Mouse (Mus musculus): ENCODE results near the gene Aifm3. TPM values are rescaled to one million over a fixed set of nuclear protein-coding genes. Genes with fewer than 3 reads are reported as not detected.

Gene Aifm3
- polyA plus RNA-seq, 1 experiment from 2014 or later, result 0.55 TPM

- no peak overlapping the region for H3K4me3 ChIP-seq (replicated peaks)
- no peak for ATAC-seq (ENCODE audit: insufficient number of reproducible peaks, insufficient read depth, low FRiP score, low TSS enrichment, low read depth)
- no peak overlapping the region for H3K4me2 ChIP-seq
- peaks cover 84% of the 10 kb centered on the region for H3K36me3 ChIP-seq
- WGBS, result 94% methylated on average over 6 of the region's 6 CpGs
- no peak overlapping the region for H3K27ac ChIP-seq
- no peaks in the 10 kb centered on the region for H3K27me3 ChIP-seq
- no peak overlapping the region for H3K9ac ChIP-seq (replicated peaks)
- no peaks in the 10 kb centered on the region for H3K9me3 ChIP-seq
- H3K4me1 ChIP-seq (replicated peaks), result peaks cover 14% of the 10 kb centered on the region
Measured at GRCm38 (mm10) chr16:17526223-17526622, 36.8 kb downstream of the Aifm3 start.

GRCm38 (mm10) chr16:17527606-17528005 is 38.2 kb downstream of the Aifm3 start:
- peaks cover 22% of the 10 kb centered on the region for H3K4me1 ChIP-seq (replicated peaks)
- no peak overlapping the region for H3K9ac ChIP-seq (replicated peaks)
- no peak overlapping the region for H3K4me3 ChIP-seq (replicated peaks)
- ATAC-seq (ENCODE audit: insufficient number of reproducible peaks, insufficient read depth, low FRiP score, low TSS enrichment, low read depth), result no peak
- no peak overlapping the region for H3K27ac ChIP-seq
- peaks cover 70% of the 10 kb centered on the region for H3K36me3 ChIP-seq
- H3K27me3 ChIP-seq, result no peaks in the 10 kb centered on the region
- H3K4me2 ChIP-seq, result no peak overlapping the region
- H3K9me3 ChIP-seq, result no peaks in the 10 kb centered on the region

- Histone ChIP-seq H3K36me3 (peaks cover 64% of the 10 kb centered on the region), H3K9ac (replicated peaks) (no peak overlapping the region), H3K27me3 (no peaks in the 10 kb centered on the region), H3K27ac (no peak overlapping the region), H3K9me3 (no peaks in the 10 kb centered on the region), H3K4me1 (replicated peaks) (peaks cover 22% of the 10 kb centered on the region), H3K4me3 (replicated peaks) (no peak overlapping the region), H3K4me2 (no peak overlapping the region)
- ATAC-seq (ENCODE audit: insufficient number of reproducible peaks, insufficient read depth, low FRiP score, low TSS enrichment, low read depth), result no peak
- 87% methylated on average over 13 of the region's 13 CpGs for WGBS
Measured at GRCm38 (mm10) chr16:17528276-17528675, 38.9 kb downstream of the Aifm3 start.

GRCm38 (mm10) chr16:17529981-17530586 is 40.7 kb downstream of the Aifm3 start:
- Histone ChIP-seq H3K36me3 (peaks cover 47% of the 10 kb centered on the region), H3K9ac (replicated peaks) (peak overlapping the region; percentile 87), H3K27me3 (no peaks in the 10 kb centered on the region), H3K4me2 (peak overlapping the region; percentile 81), H3K9me3 (no peaks in the 10 kb centered on the region), H3K27ac (peak overlapping the region; percentile 95), H3K4me1 (replicated peaks) (peaks cover 22% of the 10 kb centered on the region), H3K4me3 (replicated peaks) (peak overlapping the region; percentile 68)
- ATAC-seq (ENCODE audit: insufficient number of reproducible peaks, insufficient read depth, low FRiP score, low TSS enrichment, low read depth), result no peak
- WGBS, result 17% methylated on average over 17 of the region's 17 CpGs

- Histone ChIP-seq H3K4me3 (replicated peaks) (peak within 1 kb of the TSS; percentile 68), H3K9me3 (no peaks in the 10 kb centered on the region), H3K27me3 (no peaks in the 10 kb centered on the region), H3K27ac (peak within 1 kb of the TSS; percentile 95), H3K9ac (replicated peaks) (peak within 1 kb of the TSS; percentile 87), H3K4me2 (peak within 1 kb of the TSS; percentile 81), H3K36me3 (peaks cover 41% of the 10 kb centered on the region), H3K4me1 (replicated peaks) (peaks cover 22% of the 10 kb centered on the region)
- peak; percentile 96 for ATAC-seq (ENCODE audit: insufficient number of reproducible peaks, insufficient read depth, low FRiP score, low TSS enrichment, low read depth)
- under 1% methylated on average over 66 of the region's 67 CpGs for WGBS
Measured at GRCm38 (mm10) chr16:17530640-17531288, 41.4 kb downstream of the Aifm3 start, which contains the start of gene Thap7. Gene Thap7 (minus strand): TSS chr16:17531136.

GRCm38 (mm10) chr16:17532271-17532670 is 42.9 kb downstream of the Aifm3 start:
- peaks cover 26% of the 10 kb centered on the region for H3K36me3 ChIP-seq
- H3K9ac ChIP-seq (replicated peaks), result no peak overlapping the region
- WGBS, result 56% methylated on average over 4 of the region's 4 CpGs
- H3K4me1 ChIP-seq (replicated peaks), result peaks cover 22% of the 10 kb centered on the region
- H3K27ac ChIP-seq, result no peak overlapping the region
- peak overlapping the region; percentile 68; the same call in 1 of the 2 replicates for H3K4me3 ChIP-seq (replicated peaks)
- H3K9me3 ChIP-seq, result no peaks in the 10 kb centered on the region
- H3K27me3 ChIP-seq, result no peaks in the 10 kb centered on the region
- no peak for ATAC-seq (ENCODE audit: insufficient number of reproducible peaks, insufficient read depth, low FRiP score, low TSS enrichment, low read depth)
- H3K4me2 ChIP-seq, result peak overlapping the region; percentile 81; the same call in 1 of the 2 replicates

- Histone ChIP-seq H3K4me3 (replicated peaks) (no peak overlapping the region), H3K27ac (no peak overlapping the region), H3K4me2 (no peak overlapping the region), H3K9ac (replicated peaks) (no peak overlapping the region), H3K4me1 (replicated peaks) (peaks cover 22% of the 10 kb centered on the region), H3K36me3 (peaks cover 20% of the 10 kb centered on the region), H3K27me3 (no peaks in the 10 kb centered on the region), H3K9me3 (no peaks in the 10 kb centered on the region)
- no peak for ATAC-seq (ENCODE audit: insufficient number of reproducible peaks, insufficient read depth, low FRiP score, low TSS enrichment, low read depth)
- 66% methylated on average over 14 of the region's 14 CpGs for WGBS
Measured at GRCm38 (mm10) chr16:17532676-17533329, 43.4 kb downstream of the Aifm3 start.

GRCm38 (mm10) chr16:17536584-17536983 is 47.2 kb downstream of the Aifm3 start:
- 86% methylated on average over 3 of the region's 3 CpGs for WGBS
- no peaks in the 10 kb centered on the region for H3K9me3 ChIP-seq
- no peak overlapping the region for H3K9ac ChIP-seq (replicated peaks)
- H3K36me3 ChIP-seq, result no peaks in the 10 kb centered on the region
- no peak for ATAC-seq (ENCODE audit: insufficient number of reproducible peaks, insufficient read depth, low FRiP score, low TSS enrichment, low read depth)
- peaks cover 11% of the 10 kb centered on the region for H3K27me3 ChIP-seq
- H3K4me2 ChIP-seq, result no peak overlapping the region
- no peak overlapping the region for H3K27ac ChIP-seq
- peaks cover 6% of the 10 kb centered on the region for H3K4me1 ChIP-seq (replicated peaks)
- H3K4me3 ChIP-seq (replicated peaks), result no peak overlapping the region

- H3K27me3 ChIP-seq, result peaks cover 11% of the 10 kb centered on the region
- H3K4me2 ChIP-seq, result no peak overlapping the region
- 79% methylated on average over 2 of the region's 2 CpGs for WGBS
- H3K36me3 ChIP-seq, result no peaks in the 10 kb centered on the region
- no peak overlapping the region for H3K9ac ChIP-seq (replicated peaks)
- H3K4me1 ChIP-seq (replicated peaks), result no peaks in the 10 kb centered on the region
- ATAC-seq (ENCODE audit: insufficient number of reproducible peaks, insufficient read depth, low FRiP score, low TSS enrichment, low read depth), result no peak
- no peak overlapping the region for H3K4me3 ChIP-seq (replicated peaks)
- peaks cover 3% of the 10 kb centered on the region; the same call in 1 of the 2 replicates for H3K9me3 ChIP-seq
- no peak overlapping the region for H3K27ac ChIP-seq
Measured at GRCm38 (mm10) chr16:17542632-17543031, 53.2 kb downstream of the Aifm3 start.

- 75% methylated on average over 7 of the region's 7 CpGs for WGBS
- Histone ChIP-seq H3K4me2 (no peak overlapping the region), H3K27me3 (peaks cover 6% of the 10 kb centered on the region; the same call in 1 of the 2 replicates), H3K4me3 (replicated peaks) (no peak overlapping the region), H3K36me3 (no peaks in the 10 kb centered on the region), H3K9ac (replicated peaks) (no peak overlapping the region), H3K9me3 (0 out of 2 replicates have a peak, but pooled peaks cover under 1% of the 10 kb centered on the region), H3K27ac (no peak overlapping the region), H3K4me1 (replicated peaks) (peaks cover 20% of the 10 kb centered on the region)
- ATAC-seq (ENCODE audit: insufficient number of reproducible peaks, insufficient read depth, low FRiP score, low TSS enrichment, low read depth), result no peak
Measured at GRCm38 (mm10) chr16:17552837-17553236, 63.4 kb downstream of the Aifm3 start.

- ATAC-seq (ENCODE audit: insufficient number of reproducible peaks, insufficient read depth, low FRiP score, low TSS enrichment, low read depth), result peak; percentile 95
- Histone ChIP-seq H3K4me2 (peak overlapping the region; percentile 53), H3K4me3 (replicated peaks) (peak overlapping the region; percentile 18), H3K4me1 (replicated peaks) (peaks cover 32% of the 10 kb centered on the region), H3K9me3 (no peaks in the 10 kb centered on the region), H3K36me3 (no peaks in the 10 kb centered on the region), H3K9ac (replicated peaks) (no peak overlapping the region), H3K27me3 (peaks cover 9% of the 10 kb centered on the region), H3K27ac (peak overlapping the region; percentile 87)
- 8% methylated on average over 18 of the region's 18 CpGs for WGBS
Measured at GRCm38 (mm10) chr16:17553910-17554685, 64.7 kb downstream of the Aifm3 start.

Measured in limb, embryonic 12.5 days (tissue).